Mouse (Mus musculus) bone marrow macrophage, adult 2 months (primary cell): ENCODE data around the gene Sirt4.
"Not testable (repeated sequence)": the region's sequence is repeated elsewhere in the genome, so short reads cannot be mapped to it uniquely, and the experiment has no call there.

ENCODE experiments used
- CTCF ChIP-seq: IDR thresholded peaks from 2 replicates; pipeline ENCODE4 v1.5.1; 2012; ENCODE audit warnings: low read depth, mild to moderate bottlenecking, low read length, moderate library complexity
- POLR2A ChIP-seq: IDR thresholded peaks from 2 replicates; pipeline ENCODE4 v1.6.1; 2012; ENCODE audit warnings: mild to moderate bottlenecking, low read depth, low read length, borderline replicate concordance

GRCm38 (mm10) chr5:115495618-115496017 is 11.1 kb upstream of the Sirt4 start:
- TF ChIP-seq CTCF, POLR2A: not testable (repeated sequence)
